Mouse (Mus musculus): ENCODE measurements around the gene Dpm3. TPM values are rescaled to one million over a fixed set of nuclear protein-coding genes. Genes with fewer than 3 reads are reported as not detected.

Gene Dpm3
- polyA plus RNA-seq, 2 experiments: 64.3 to 89.7 TPM

DNA sequence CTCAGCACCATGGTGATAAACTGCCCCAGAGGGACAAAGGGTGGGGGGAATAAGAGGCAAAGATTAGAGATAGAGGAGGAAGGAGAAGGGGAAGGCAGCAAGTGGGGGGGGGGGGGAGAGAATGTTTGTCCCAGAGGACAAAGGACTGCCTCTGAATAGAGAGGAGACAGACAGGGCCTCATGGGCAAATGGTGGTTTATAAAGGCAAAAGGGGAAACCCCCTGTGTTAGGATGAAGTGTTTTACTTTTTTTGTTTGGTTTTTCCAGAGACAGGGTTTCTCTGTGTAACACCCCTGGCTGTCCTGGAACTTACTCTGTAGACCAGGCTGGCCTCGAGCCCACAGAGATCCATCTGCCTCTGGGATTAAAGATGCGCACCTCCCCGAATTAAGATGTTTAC, 1.1 kb downstream of the Dpm3 start:
- TF ChIP-seq CTCF (IDR thresholded peaks at IDR 0.05; ENCODE audit: low read depth) (no peak), EP300 (IDR thresholded peaks at IDR 0.05; ENCODE audit: low read depth) (no peak)
- no peaks in the 10 kb centered on the region for H3K9me3 ChIP-seq (ENCODE audit: control insufficient read depth, low read length)
- no peak overlapping the region for H3K27ac ChIP-seq
- H3K36me3 ChIP-seq (replicated peaks; ENCODE audit: control insufficient read depth, insufficient read depth, low read depth): no peaks in the 10 kb centered on the region
- no peaks in the 10 kb centered on the region; a peak in 1 of 4 replicates for H3K4me1 ChIP-seq (replicated peaks; ENCODE audit: control insufficient read depth in 2 of 2, insufficient read depth in 2 of 2, low read length in 1 of 2)
- H3K9ac ChIP-seq (replicated peaks): no peak overlapping the region
- ATAC-seq (ENCODE audit: insufficient read depth) (no peak), DNase-seq (ENCODE audit: low read depth in 3 of 3, low spot score in 3 of 3) (no peak)
- 51% methylated on average over 3 of the region's 3 CpGs for WGBS (ENCODE audit: insufficient replicate concordance)
- H3K27me3 ChIP-seq (ENCODE audit: control insufficient read depth, insufficient read depth, low read length): peaks cover 2% of the 10 kb centered on the region; the same call in 1 of the 2 replicates
- no peak overlapping the region for H3K4me2 ChIP-seq (ENCODE audit: low read depth)
- H3K4me3 ChIP-seq (ENCODE audit: insufficient read depth in 1 of 2, low read depth in 2 of 2, low read length in 2 of 2): no peak overlapping the region

DNA sequence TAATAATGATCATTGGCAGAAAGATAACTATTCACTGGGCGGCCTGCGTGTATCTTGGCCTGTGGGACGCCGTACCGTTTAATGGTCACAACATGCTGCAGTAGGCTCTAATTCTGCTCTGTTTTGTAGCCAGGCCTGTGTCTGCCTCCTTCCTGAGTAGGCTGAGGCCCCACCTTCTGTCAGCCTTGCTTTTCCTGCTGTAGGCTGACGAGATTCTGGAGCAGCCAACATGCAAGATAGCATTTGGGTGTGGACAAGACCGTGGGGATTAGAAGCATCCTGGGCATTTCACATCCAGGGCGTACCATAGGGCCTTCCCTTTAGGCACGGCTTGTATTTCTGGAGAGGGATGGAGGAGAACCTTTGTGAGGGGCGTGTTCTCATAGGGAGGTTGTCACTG, 3.3 kb downstream of the Dpm3 start:
- H3K9ac ChIP-seq (replicated peaks): no peak overlapping the region
- ATAC-seq (ENCODE audit: insufficient read depth) (no peak), DNase-seq (ENCODE audit: low read depth in 3 of 3, low spot score in 3 of 3) (no peak)
- no peak for TF ChIP-seq CTCF (IDR thresholded peaks at IDR 0.05; ENCODE audit: low read depth)
- no peak for TF ChIP-seq EP300 (IDR thresholded peaks at IDR 0.05; ENCODE audit: low read depth)
- no peaks in the 10 kb centered on the region for H3K9me3 ChIP-seq (ENCODE audit: control insufficient read depth, low read length)
- peaks cover 2% of the 10 kb centered on the region; the same call in 1 of the 2 replicates for H3K27me3 ChIP-seq (ENCODE audit: control insufficient read depth, insufficient read depth, low read length)
- H3K36me3 ChIP-seq (replicated peaks; ENCODE audit: control insufficient read depth, insufficient read depth, low read depth): no peaks in the 10 kb centered on the region
- H3K4me1 ChIP-seq (replicated peaks; ENCODE audit: control insufficient read depth in 2 of 2, insufficient read depth in 2 of 2, low read length in 1 of 2): peaks cover 4 to 6% of the 10 kb centered on the region in 2 experiments; a peak in 2 of 4 replicates
- WGBS (ENCODE audit: insufficient replicate concordance): 41% methylated on average over 10 of the region's 10 CpGs
- no peak overlapping the region for H3K27ac ChIP-seq
- H3K4me2 ChIP-seq (ENCODE audit: low read depth): no peak overlapping the region
- no peak overlapping the region for H3K4me3 ChIP-seq (ENCODE audit: insufficient read depth in 1 of 2, low read depth in 2 of 2, low read length in 2 of 2)

DNA sequence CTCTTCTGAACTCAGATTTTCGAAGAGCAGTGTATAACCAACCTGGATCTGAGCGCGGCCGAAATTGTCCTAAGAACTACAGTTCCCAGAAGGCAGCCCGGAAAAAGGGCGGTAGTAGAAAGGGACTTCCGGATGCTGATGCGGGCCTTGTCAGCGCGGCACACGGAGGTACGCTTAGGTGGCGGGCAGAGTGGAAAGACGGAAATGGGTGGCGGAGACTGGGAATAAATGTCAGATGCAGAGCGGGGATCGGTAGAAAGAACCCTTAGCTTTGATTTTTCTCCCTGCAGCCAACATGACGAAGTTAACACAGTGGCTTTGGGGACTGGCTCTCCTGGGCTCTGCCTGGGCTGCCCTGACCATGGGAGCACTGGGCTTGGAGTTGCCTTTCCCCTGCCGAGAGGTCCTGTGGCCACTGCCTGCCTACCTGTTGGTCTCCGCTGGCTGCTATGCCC, 7.3 kb downstream of the Dpm3 start:
- peak; percentile 66 to 70 (median 67) for DNase-seq (ENCODE audit: low read depth in 3 of 3, low spot score in 3 of 3)
- ATAC-seq (ENCODE audit: insufficient read depth): peak; percentile 80
- H3K4me3 ChIP-seq (ENCODE audit: insufficient read depth in 1 of 2, low read depth in 2 of 2, low read length in 2 of 2): peak overlapping the region; percentile 68 to 88
- WGBS (ENCODE audit: insufficient replicate concordance): under 1% methylated on average over 20 of the region's 20 CpGs
- no peaks in the 10 kb centered on the region for H3K9me3 ChIP-seq (ENCODE audit: control insufficient read depth, low read length)
- H3K4me1 ChIP-seq (replicated peaks; ENCODE audit: control insufficient read depth in 2 of 2, insufficient read depth in 2 of 2, low read length in 1 of 2): peaks cover 7 to 14% of the 10 kb centered on the region in 2 experiments
- H3K4me2 ChIP-seq (ENCODE audit: low read depth): peak overlapping the region; percentile 95
- H3K9ac ChIP-seq (replicated peaks): peak overlapping the region; percentile 85
- no peak for TF ChIP-seq EP300 (IDR thresholded peaks at IDR 0.05; ENCODE audit: low read depth)
- TF ChIP-seq CTCF (IDR thresholded peaks at IDR 0.05; ENCODE audit: low read depth): no peak
- no peak overlapping the region; the same call in 1 of the 2 replicates for H3K27ac ChIP-seq
- no peaks in the 10 kb centered on the region for H3K36me3 ChIP-seq (replicated peaks; ENCODE audit: control insufficient read depth, insufficient read depth, low read depth)
- no peaks in the 10 kb centered on the region for H3K27me3 ChIP-seq (ENCODE audit: control insufficient read depth, insufficient read depth, low read length)

DNA sequence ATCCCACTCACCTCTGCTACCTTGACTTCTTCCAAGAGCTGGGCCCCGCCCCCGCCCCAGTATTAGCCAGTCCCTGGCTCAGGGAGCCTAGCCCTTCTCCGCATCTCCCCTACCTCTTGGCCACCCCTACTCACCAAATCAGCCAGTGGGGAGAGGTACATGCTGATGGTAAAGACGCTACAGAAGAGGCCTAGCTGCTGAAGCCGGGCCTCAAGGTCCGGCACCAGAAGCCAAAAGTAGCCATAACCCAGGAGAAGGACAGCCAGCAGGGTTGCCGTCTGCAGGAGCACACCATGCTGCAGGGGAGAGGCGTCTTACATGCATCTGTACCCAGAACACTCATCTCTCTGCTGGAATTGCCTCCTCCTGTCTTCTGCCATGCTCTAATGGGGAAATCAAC, 9.8 kb downstream of the Dpm3 start:
- TF ChIP-seq EP300 (IDR thresholded peaks at IDR 0.05; ENCODE audit: low read depth): no peak
- no peak for TF ChIP-seq CTCF (IDR thresholded peaks at IDR 0.05; ENCODE audit: low read depth)
- Histone ChIP-seq H3K4me3 (ENCODE audit: insufficient read depth in 1 of 2, low read depth in 2 of 2, low read length in 2 of 2) (no peak overlapping the region), H3K27me3 (ENCODE audit: control insufficient read depth, insufficient read depth, low read length) (no peaks in the 10 kb centered on the region), H3K9ac (replicated peaks) (no peak overlapping the region), H3K36me3 (replicated peaks; ENCODE audit: control insufficient read depth, insufficient read depth, low read depth) (no peaks in the 10 kb centered on the region), H3K27ac (no peak overlapping the region), H3K4me1 (replicated peaks; ENCODE audit: control insufficient read depth in 2 of 2, insufficient read depth in 2 of 2, low read length in 1 of 2) (peaks cover 7 to 14% of the 10 kb centered on the region in 2 experiments), H3K4me2 (ENCODE audit: low read depth) (peak overlapping the region; percentile 82; the same call in 1 of the 2 replicates), H3K9me3 (ENCODE audit: control insufficient read depth, low read length) (no peaks in the 10 kb centered on the region)
- 74% methylated on average over 8 of the region's 8 CpGs for WGBS (ENCODE audit: insufficient replicate concordance)
- no peak for DNase-seq (ENCODE audit: low read depth in 3 of 3, low spot score in 3 of 3)
- ATAC-seq (ENCODE audit: insufficient read depth): no peak

DNA sequence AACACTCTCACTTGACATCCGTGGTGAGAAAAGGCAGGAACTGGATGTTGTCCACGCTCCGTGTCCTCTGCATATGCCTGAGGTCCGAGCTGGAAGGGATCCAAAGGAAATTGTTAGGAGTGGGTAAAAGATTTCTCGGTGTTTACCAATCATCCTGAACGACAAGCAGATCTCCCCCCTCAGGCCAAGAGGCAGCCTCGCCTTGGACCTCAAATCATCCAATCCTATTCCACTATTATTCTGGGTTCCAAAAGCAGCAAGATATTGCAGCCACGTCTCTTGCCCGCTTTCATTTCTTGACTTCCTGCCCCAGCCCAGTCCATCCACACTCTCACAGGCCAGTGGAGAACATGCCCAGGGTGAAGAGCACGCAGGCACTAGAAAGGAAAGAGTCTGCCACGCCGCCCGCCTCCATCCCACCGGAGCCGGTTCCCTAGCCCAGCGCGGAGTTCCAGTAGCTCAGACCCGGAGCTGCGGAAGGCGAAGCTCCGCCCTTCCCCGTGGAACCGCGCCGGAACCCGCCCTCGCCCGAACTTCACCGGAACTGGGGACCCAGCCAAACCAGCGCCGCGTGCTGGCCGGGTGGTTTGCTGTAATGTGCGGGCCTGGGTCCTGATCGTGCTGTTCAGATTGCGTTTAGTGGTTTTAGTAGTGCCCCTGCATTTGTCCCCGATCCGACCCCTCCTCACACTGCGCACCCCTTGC, 11.0 kb downstream of the Dpm3 start, which contains the start of gene Slc50a1:
Gene Slc50a1 (minus strand): TSS at position 520 of the 705 bp plus-strand sequence.
- peak; percentile 53 for TF ChIP-seq CTCF (IDR thresholded peaks at IDR 0.05; ENCODE audit: low read depth)
- no peak for TF ChIP-seq EP300 (IDR thresholded peaks at IDR 0.05; ENCODE audit: low read depth)
- peak; percentile 54; the same call in 1 of the 2 replicates for ATAC-seq (ENCODE audit: insufficient read depth)

More for the DNA sequence above, 11.0 kb downstream of the Dpm3 start, which contains the start of gene Slc50a1:
- DNase-seq (ENCODE audit: low read depth in 3 of 3, low spot score in 3 of 3): no peak
- peaks cover 7 to 14% of the 10 kb centered on the region in 2 experiments for H3K4me1 ChIP-seq (replicated peaks; ENCODE audit: control insufficient read depth in 2 of 2, insufficient read depth in 2 of 2, low read length in 1 of 2)
- WGBS (ENCODE audit: insufficient replicate concordance): 2% methylated on average over 37 of the region's 39 CpGs
- H3K9ac ChIP-seq (replicated peaks): peak within 1 kb of the TSS; percentile 74
- peak within 1 kb of the TSS; percentile 65 to 67 for H3K4me3 ChIP-seq (ENCODE audit: insufficient read depth in 1 of 2, low read depth in 2 of 2, low read length in 2 of 2)
- H3K4me2 ChIP-seq (ENCODE audit: low read depth): peak within 1 kb of the TSS; percentile 82
- no peak within 1 kb of the TSS for H3K27ac ChIP-seq
- H3K36me3 ChIP-seq (replicated peaks; ENCODE audit: control insufficient read depth, insufficient read depth, low read depth): no peaks in the 10 kb centered on the region
- no peaks in the 10 kb centered on the region for H3K27me3 ChIP-seq (ENCODE audit: control insufficient read depth, insufficient read depth, low read length)
- no peaks in the 10 kb centered on the region for H3K9me3 ChIP-seq (ENCODE audit: control insufficient read depth, low read length)

Data from liver, embryonic 14.5 days (tissue).